Mouse (Mus musculus) inflammation-experienced regulatory T-cells, adult 6 months (primary cell): ENCODE data around the gene Ckap4. TPM values are rescaled to one million over a fixed set of nuclear protein-coding genes. Genes with fewer than 3 reads are reported as not detected.
"Not testable (repeated sequence)": the region's sequence is repeated elsewhere in the genome, so short reads cannot be mapped to it uniquely, and the experiment has no call there.

Experiments used
- ATAC-seq: one replicate; pipeline ENCODE4 v1.8.0; 2017
- polyA plus RNA-seq, 3 experiments: library from polyadenylated mRNA; unstranded; fragments of 100-300 nt; shearing (Covaris generic); gene quantifications; one replicate each; pipeline ENCODE4 v1.2.1; 2017

Gene Ckap4
- polyA plus RNA-seq, 3 experiments from 2014 or later: 0.26 to 0.36 TPM; not detected in 1

- ATAC-seq: no peak
Measured at GRCm38 (mm10) chr10:84498867-84499266, 35.0 kb downstream of the Ckap4 start.

- ATAC-seq: no peak
Measured at GRCm38 (mm10) chr10:84496805-84497204, 37.1 kb downstream of the Ckap4 start.

- ATAC-seq: no peak
Measured at GRCm38 (mm10) chr10:84494432-84494831, 39.4 kb downstream of the Ckap4 start.

- ATAC-seq: no peak
Measured at GRCm38 (mm10) chr10:84490115-84490514, 43.7 kb downstream of the Ckap4 start.

- peak; percentile 43 for ATAC-seq
Measured at GRCm38 (mm10) chr10:84488315-84488714, 45.5 kb downstream of the Ckap4 start.

- no peak for ATAC-seq
Measured at GRCm38 (mm10) chr10:84484661-84485060, 49.2 kb downstream of the Ckap4 start.

- ATAC-seq: no peak
Measured at GRCm38 (mm10) chr10:84483553-84483952, 50.3 kb downstream of the Ckap4 start.

GRCm38 (mm10) chr10:84483069-84483468 is 50.8 kb downstream of the Ckap4 start:
- ATAC-seq: no peak

- not testable (repeated sequence) for ATAC-seq
Measured at GRCm38 (mm10) chr10:84482418-84482817, 51.4 kb downstream of the Ckap4 start.

- ATAC-seq: no peak
Measured at GRCm38 (mm10) chr10:84481327-84481671, 52.6 kb downstream of the Ckap4 start.

- no peak for ATAC-seq
Measured at GRCm38 (mm10) chr10:84480667-84481326, 53.1 kb downstream of the Ckap4 start.

GRCm38 (mm10) chr10:84480146-84480545 is 53.7 kb downstream of the Ckap4 start:
- ATAC-seq: no peak

GRCm38 (mm10) chr10:84477613-84478076 is 56.2 kb downstream of the Ckap4 start:
- ATAC-seq: no peak

- no peak for ATAC-seq
Measured at GRCm38 (mm10) chr10:84477045-84477612, 56.7 kb downstream of the Ckap4 start.

Other genes starting within 250 kb of the Ckap4 start
- not detected for gene Nuak1, start 93.5 kb downstream of the Ckap4 start, polyA plus RNA-seq
- gene Tcp11l2, start 42.6 kb upstream of the Ckap4 start, polyA plus RNA-seq: 100 to 1,000 TPM; 111 to 212 (median 193) TPM
- 10 to 100 TPM; 14.2 to 16.8 (median 15.2) TPM for gene Polr3b, start 88.2 kb upstream of the Ckap4 start, polyA plus RNA-seq
- gene Rfx4, start 222.0 kb upstream of the Ckap4 start, polyA plus RNA-seq: under 1 TPM in 1 of 3 experiments, not detected in 2; 0.18 TPM